Mouse (Mus musculus): ENCODE data around the gene Sdr42e1. TPM values are rescaled to one million over a fixed set of nuclear protein-coding genes. Genes with fewer than 3 reads are reported as not detected.

Gene Sdr42e1
- polyA plus RNA-seq, 1 experiment from 2014 or later = 2.1 TPM

DNA sequence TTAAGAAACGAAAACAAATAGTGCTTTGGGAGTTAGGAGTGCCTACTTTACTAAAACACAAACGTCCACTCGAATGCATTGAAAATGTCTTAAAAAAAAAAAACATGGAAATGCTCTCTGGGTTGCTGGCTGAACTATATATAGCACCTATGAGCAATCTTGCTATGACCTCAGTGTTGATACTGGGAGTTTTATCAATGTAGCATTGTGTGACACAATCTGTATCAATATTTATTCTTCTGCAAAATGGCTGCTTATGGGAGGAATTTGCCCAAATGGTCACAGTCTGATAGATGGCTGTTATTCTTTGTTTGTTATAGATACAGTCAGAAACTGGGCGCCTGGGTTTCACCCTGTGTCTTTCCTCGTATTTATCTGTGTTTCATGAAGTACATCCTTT lies 28.0 kb downstream of the Sdr42e1 start:
- Histone ChIP-seq H3K4me1 (replicated peaks; ENCODE audit: control insufficient read depth, insufficient read depth, low read length) (no peaks in the 10 kb centered on the region), H3K27ac (ENCODE audit: low read length) (no peak overlapping the region), H3K4me2 (ENCODE audit: low read length) (no peak overlapping the region), H3K36me3 (ENCODE audit: control insufficient read depth, insufficient read depth) (no peaks in the 10 kb centered on the region), H3K27me3 (replicated peaks; ENCODE audit: control insufficient read depth, insufficient read depth, low read length) (no peaks in the 10 kb centered on the region), H3K9me3 (ENCODE audit: control insufficient read depth, low read length) (no peaks in the 10 kb centered on the region), H3K4me3 (replicated peaks; ENCODE audit: low read length) (no peak overlapping the region), H3K9ac (replicated peaks; ENCODE audit: low read depth, low read length) (no peak overlapping the region)
- 74% methylated on average over 5 of the region's 5 CpGs for WGBS
- ATAC-seq = no peak

GRCm38 (mm10) chr8:117639631-117640030 lies 33.9 kb downstream of the Sdr42e1 start:
- Histone ChIP-seq H3K36me3 (ENCODE audit: control insufficient read depth, insufficient read depth) (no peaks in the 10 kb centered on the region), H3K4me3 (replicated peaks; ENCODE audit: low read length) (no peak overlapping the region), H3K9me3 (ENCODE audit: control insufficient read depth, low read length) (peaks cover 2% of the 10 kb centered on the region; the same call in 1 of the 2 replicates), H3K4me2 (ENCODE audit: low read length) (no peak overlapping the region), H3K27ac (ENCODE audit: low read length) (no peak overlapping the region), H3K27me3 (replicated peaks; ENCODE audit: control insufficient read depth, insufficient read depth, low read length) (no peaks in the 10 kb centered on the region), H3K9ac (replicated peaks; ENCODE audit: low read depth, low read length) (no peak overlapping the region), H3K4me1 (replicated peaks; ENCODE audit: control insufficient read depth, insufficient read depth, low read length) (no peaks in the 10 kb centered on the region)
- ATAC-seq = no peak
- WGBS = 96% methylated on average over 9 of the region's 9 CpGs

DNA sequence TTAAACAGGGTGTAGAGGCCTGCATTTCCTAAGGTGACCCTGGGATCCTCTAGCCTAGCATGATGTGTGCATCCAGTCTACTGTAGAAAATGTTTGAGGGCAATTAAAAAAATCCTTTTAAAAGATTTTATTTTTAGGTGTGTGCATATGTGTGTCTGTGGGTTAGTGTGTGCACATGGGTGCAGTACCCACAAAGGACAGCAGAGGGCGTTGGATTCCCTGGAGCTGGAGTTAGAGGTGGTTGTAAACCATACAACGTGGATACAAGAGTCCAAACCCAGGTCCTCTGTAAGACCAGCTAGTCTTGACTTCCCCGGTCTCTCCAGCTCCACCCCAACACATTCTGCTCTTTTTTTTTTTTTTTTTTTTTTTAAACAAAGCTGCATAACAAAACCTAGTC lies 36.0 kb downstream of the Sdr42e1 start:
- no peak for ATAC-seq
- H3K4me1 ChIP-seq (replicated peaks; ENCODE audit: control insufficient read depth, insufficient read depth, low read length) = no peaks in the 10 kb centered on the region
- H3K27ac ChIP-seq (ENCODE audit: low read length) = no peak overlapping the region
- H3K36me3 ChIP-seq (ENCODE audit: control insufficient read depth, insufficient read depth) = no peaks in the 10 kb centered on the region
- H3K4me2 ChIP-seq (ENCODE audit: low read length) = no peak overlapping the region
- H3K27me3 ChIP-seq (replicated peaks; ENCODE audit: control insufficient read depth, insufficient read depth, low read length) = no peaks in the 10 kb centered on the region
- H3K4me3 ChIP-seq (replicated peaks; ENCODE audit: low read length) = no peak overlapping the region
- no peak overlapping the region for H3K9ac ChIP-seq (replicated peaks; ENCODE audit: low read depth, low read length)
- whole genome bisulfite sequencing = 72% methylated on average over 3 of the region's 3 CpGs
- H3K9me3 ChIP-seq (ENCODE audit: control insufficient read depth, low read length) = peaks cover 2% of the 10 kb centered on the region; the same call in 1 of the 2 replicates

- Histone ChIP-seq H3K4me3 (replicated peaks; ENCODE audit: low read length) (no peak overlapping the region), H3K4me1 (replicated peaks; ENCODE audit: control insufficient read depth, insufficient read depth, low read length) (no peaks in the 10 kb centered on the region), H3K36me3 (ENCODE audit: control insufficient read depth, insufficient read depth) (no peaks in the 10 kb centered on the region), H3K27ac (ENCODE audit: low read length) (no peak overlapping the region), H3K4me2 (ENCODE audit: low read length) (no peak overlapping the region), H3K27me3 (replicated peaks; ENCODE audit: control insufficient read depth, insufficient read depth, low read length) (no peaks in the 10 kb centered on the region), H3K9me3 (ENCODE audit: control insufficient read depth, low read length) (no peaks in the 10 kb centered on the region), H3K9ac (replicated peaks; ENCODE audit: low read depth, low read length) (no peak overlapping the region)
- no peak for ATAC-seq
- 86% methylated on average over 7 of the region's 7 CpGs for WGBS
These were observed 39.1 kb downstream of the Sdr42e1 start for GRCm38 (mm10) chr8:117634406-117634805.

- no peaks in the 10 kb centered on the region for H3K9me3 ChIP-seq (ENCODE audit: control insufficient read depth, low read length)
- H3K9ac ChIP-seq (replicated peaks; ENCODE audit: low read depth, low read length) = no peak overlapping the region
- no peaks in the 10 kb centered on the region for H3K4me1 ChIP-seq (replicated peaks; ENCODE audit: control insufficient read depth, insufficient read depth, low read length)
- WGBS = 90% methylated on average over 5 of the region's 5 CpGs
- ATAC-seq = no peak
- no peak overlapping the region for H3K27ac ChIP-seq (ENCODE audit: low read length)
- no peak overlapping the region for H3K4me3 ChIP-seq (replicated peaks; ENCODE audit: low read length)
- no peak overlapping the region for H3K4me2 ChIP-seq (ENCODE audit: low read length)
- H3K27me3 ChIP-seq (replicated peaks; ENCODE audit: control insufficient read depth, insufficient read depth, low read length) = no peaks in the 10 kb centered on the region
- no peaks in the 10 kb centered on the region for H3K36me3 ChIP-seq (ENCODE audit: control insufficient read depth, insufficient read depth)
These were observed 41.0 kb downstream of the Sdr42e1 start for GRCm38 (mm10) chr8:117632532-117632931.

DNA sequence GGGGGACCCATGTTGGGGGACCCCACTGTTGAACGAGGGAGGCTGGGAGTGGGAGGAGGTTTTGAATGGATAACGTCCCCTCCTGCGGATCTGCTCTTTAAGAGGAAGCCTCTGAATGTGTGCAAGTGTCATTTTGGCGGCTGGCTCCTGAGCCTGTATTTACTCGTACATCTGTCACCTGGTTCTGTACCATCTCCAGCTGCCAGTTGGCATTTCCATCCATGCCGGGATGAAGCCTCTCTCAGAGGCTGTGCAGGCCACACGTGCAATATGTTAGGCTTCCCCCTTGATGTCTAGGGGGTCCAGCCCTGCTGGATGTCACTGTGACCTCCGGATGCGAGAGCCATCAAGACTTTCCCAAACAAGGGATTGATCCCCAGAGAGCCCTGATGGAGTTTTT lies 46.4 kb downstream of the Sdr42e1 start:
- Histone ChIP-seq H3K27me3 (replicated peaks; ENCODE audit: control insufficient read depth, insufficient read depth, low read length) (no peaks in the 10 kb centered on the region), H3K4me3 (replicated peaks; ENCODE audit: low read length) (no peak overlapping the region), H3K27ac (ENCODE audit: low read length) (no peak overlapping the region), H3K4me1 (replicated peaks; ENCODE audit: control insufficient read depth, insufficient read depth, low read length) (no peaks in the 10 kb centered on the region), H3K9ac (replicated peaks; ENCODE audit: low read depth, low read length) (no peak overlapping the region), H3K36me3 (ENCODE audit: control insufficient read depth, insufficient read depth) (no peaks in the 10 kb centered on the region), H3K9me3 (ENCODE audit: control insufficient read depth, low read length) (peaks cover 3% of the 10 kb centered on the region; the same call in 1 of the 2 replicates), H3K4me2 (ENCODE audit: low read length) (no peak overlapping the region)
- WGBS = 72% methylated on average over 9 of the region's 9 CpGs
- ATAC-seq = no peak

- Histone ChIP-seq H3K4me2 (ENCODE audit: low read length) (no peak overlapping the region), H3K9me3 (ENCODE audit: control insufficient read depth, low read length) (peaks cover 3% of the 10 kb centered on the region; the same call in 1 of the 2 replicates), H3K4me1 (replicated peaks; ENCODE audit: control insufficient read depth, insufficient read depth, low read length) (no peaks in the 10 kb centered on the region), H3K27ac (ENCODE audit: low read length) (no peak overlapping the region), H3K4me3 (replicated peaks; ENCODE audit: low read length) (no peak overlapping the region), H3K9ac (replicated peaks; ENCODE audit: low read depth, low read length) (no peak overlapping the region), H3K27me3 (replicated peaks; ENCODE audit: control insufficient read depth, insufficient read depth, low read length) (no peaks in the 10 kb centered on the region), H3K36me3 (ENCODE audit: control insufficient read depth, insufficient read depth) (no peaks in the 10 kb centered on the region)
- peak; percentile 65 for ATAC-seq
- WGBS = 61% methylated on average over 14 of the region's 14 CpGs
These were observed 47.2 kb downstream of the Sdr42e1 start for GRCm38 (mm10) chr8:117626040-117626838.

DNA sequence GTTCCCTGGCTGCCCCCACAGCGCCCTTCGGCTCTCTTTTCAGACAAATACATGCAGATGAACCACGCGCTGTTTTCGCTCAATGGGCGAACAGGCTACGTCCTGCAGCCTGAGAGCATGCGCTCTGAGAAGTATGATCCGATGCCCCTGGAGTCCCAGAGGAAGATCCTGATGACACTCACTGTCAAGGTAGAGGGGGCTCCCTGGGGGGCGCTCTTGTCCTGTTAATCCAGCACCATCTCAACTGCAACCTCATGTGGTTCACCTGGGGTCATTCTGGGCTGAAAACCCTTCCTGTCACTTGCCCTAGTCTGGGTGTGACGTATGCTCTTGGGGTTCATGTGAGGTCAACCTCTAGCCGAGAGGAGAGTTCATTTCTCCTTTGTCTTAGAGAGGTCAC lies 60.6 kb downstream of the Sdr42e1 start:
- Histone ChIP-seq H3K4me1 (replicated peaks; ENCODE audit: control insufficient read depth, insufficient read depth, low read length) (no peaks in the 10 kb centered on the region), H3K27ac (ENCODE audit: low read length) (no peak overlapping the region), H3K9me3 (ENCODE audit: control insufficient read depth, low read length) (0 out of 2 replicates have a peak, but pooled peaks cover 3% of the 10 kb centered on the region), H3K36me3 (ENCODE audit: control insufficient read depth, insufficient read depth) (no peaks in the 10 kb centered on the region), H3K27me3 (replicated peaks; ENCODE audit: control insufficient read depth, insufficient read depth, low read length) (no peaks in the 10 kb centered on the region), H3K9ac (replicated peaks; ENCODE audit: low read depth, low read length) (no peak overlapping the region), H3K4me2 (ENCODE audit: low read length) (no peak overlapping the region), H3K4me3 (replicated peaks; ENCODE audit: low read length) (no peak overlapping the region)
- 80% methylated on average over 12 of the region's 12 CpGs for WGBS
- no peak for ATAC-seq

Data from forebrain, embryonic 16.5 days (tissue).